Mouse (Mus musculus) olfactory bulb, adult 2 months (tissue): Measurements from ENCODE around the gene Bach2.

ENCODE experiments used
- CTCF ChIP-seq: fragments of 200-500 bp; IDR thresholded peaks from 2 replicates; pipeline ENCODE4 v1.5.1; 2012; ENCODE audit warnings: low read depth, mild to moderate bottlenecking, low read length, moderate library complexity; ENCODE audit not compliant: insufficient read depth
- POLR2A ChIP-seq: fragments of 200-500 bp; IDR thresholded peaks from 2 replicates; pipeline ENCODE4 v1.6.1; 2012; ENCODE audit warnings: mild to moderate bottlenecking, low read depth, low read length, moderate library complexity; ENCODE audit not compliant: insufficient read depth

DNA sequence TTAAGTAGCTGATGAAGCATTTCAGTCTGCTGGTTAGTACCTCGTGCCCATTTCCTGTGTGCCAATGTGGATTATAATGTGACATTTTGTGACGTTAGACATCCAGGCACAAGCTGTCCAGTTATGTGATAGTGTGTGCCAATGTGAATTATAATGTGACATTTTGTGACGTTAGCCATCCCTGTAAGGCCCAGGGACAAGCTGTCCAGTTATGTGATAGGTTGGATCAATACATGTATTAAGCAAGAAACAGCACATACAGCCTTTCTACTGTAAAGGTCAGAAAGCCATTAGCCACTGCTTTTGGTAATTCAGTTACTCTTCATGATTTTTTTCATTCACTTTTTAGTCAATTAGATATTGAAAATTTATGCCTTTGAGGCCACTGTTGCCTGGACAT, 76.3 kb downstream of the Bach2 start:
- no peak for TF ChIP-seq CTCF
- no peak for TF ChIP-seq POLR2A
